Mouse (Mus musculus) E14TG2a.4 (cell line): ENCODE results near the gene Cpne7.

ENCODE experiments used
- CTCF ChIP-seq: conservative IDR thresholded peaks from 2 replicates; pipeline ENCODE4 v1.5.1; 2014; ENCODE audit warnings: low read length
- NANOG ChIP-seq: IDR thresholded peaks from 2 replicates; pipeline ENCODE4 v1.6.1; 2014; ENCODE audit warnings: borderline replicate concordance, low read length, mixed read lengths
- POU5F1 ChIP-seq: IDR thresholded peaks from 2 replicates; pipeline ENCODE4 v1.6.1; 2014; ENCODE audit warnings: low read length, borderline replicate concordance

- TF ChIP-seq CTCF (no peak), POU5F1 (no peak), NANOG (no peak)
Observed at GRCm38 (mm10) chr8:123101244-123101643, 15.9 kb upstream of the Cpne7 start.
